Mouse (Mus musculus): ENCODE data around the gene Nkapl.
A peak's percentile ranks its signal among the peaks of the same experiment; 100 is the strongest.

Nkapl gene

DNA sequence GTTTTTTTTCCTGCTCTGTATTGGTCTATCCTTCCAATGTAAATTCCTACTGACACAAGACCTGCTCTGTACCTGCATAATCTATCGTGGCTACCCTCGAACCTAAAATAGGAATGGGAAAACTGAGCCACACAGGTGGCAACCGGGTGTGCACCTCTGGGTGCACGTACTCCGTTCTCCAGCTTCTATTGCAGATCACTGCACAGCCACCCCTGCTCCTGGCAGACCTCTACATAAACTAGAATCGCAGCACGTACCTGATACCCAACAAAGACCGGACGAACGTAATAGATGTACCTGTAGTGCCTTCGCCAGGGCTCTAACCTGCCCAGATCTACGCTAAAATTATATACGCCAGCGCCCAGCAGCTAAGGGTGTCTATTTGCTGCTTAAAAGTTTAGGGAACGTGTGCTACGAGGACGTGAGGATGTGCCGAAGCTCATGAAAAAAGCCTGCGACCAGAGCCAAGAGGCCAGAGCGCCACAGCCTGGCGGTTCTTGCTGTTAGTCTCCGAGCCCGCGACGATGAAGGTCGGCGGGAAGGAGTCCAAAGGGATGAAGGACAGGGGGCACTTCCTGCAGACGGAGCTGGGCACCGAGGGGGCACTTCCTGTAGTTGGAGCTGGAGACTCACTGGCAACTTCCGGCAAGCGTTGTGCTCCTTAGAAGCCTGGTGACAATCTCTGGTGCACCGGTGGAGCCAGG is 27.7 kb downstream of the Nkapl start, which contains the start of gene Pgbd1:
Pgbd1 (minus strand) TSS at position 556 of the 704 bp plus-strand sequence.
- DNase-seq (ENCODE audit: extremely low read depth, insufficient read length, low spot score) = peak; percentile 6

DNA sequence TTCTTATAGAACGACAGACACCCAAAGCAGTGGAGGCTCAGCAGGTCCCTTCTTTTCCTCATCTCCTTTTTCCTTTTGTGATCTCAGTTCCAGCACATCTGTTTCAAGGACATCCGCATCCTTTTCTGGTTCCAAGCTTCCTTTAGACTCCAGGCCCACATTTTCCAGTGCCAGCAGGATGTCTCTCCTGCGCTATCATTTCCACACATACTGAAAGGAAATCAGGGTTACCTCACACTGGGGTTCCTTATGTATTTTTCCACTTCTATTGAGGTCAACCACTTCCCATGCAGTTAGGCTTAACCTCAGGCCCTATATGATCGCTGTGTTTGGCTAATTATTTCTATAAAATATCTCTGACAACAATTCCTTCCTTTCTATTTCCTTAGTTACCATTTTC is 32.8 kb downstream of the Nkapl start:
- no peak for DNase-seq (ENCODE audit: extremely low read depth, insufficient read length, low spot score)

DNA sequence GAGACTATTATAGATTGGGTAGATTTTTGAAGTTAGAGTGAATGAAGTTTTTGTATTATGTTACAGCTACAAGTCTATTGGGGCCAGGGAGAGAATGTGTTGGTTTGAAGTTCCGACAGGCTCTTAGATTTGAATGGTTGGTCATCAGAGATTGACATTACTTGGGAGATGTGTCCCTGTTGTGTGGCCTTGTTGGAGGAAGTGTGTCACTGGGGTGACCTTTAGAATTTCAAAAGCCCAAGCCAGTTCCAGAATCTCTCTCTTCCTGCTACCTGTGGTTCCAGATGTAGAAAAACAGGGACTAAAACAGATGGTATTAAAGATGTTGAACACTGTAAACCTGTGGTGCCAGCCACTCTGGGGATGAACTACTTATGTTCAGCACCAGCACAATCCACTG is 40.7 kb downstream of the Nkapl start:
- DNase-seq (ENCODE audit: extremely low read depth, insufficient read length, low spot score) = no peak

GRCm38 (mm10) chr13:21423301-21423700 is 45.0 kb downstream of the Nkapl start:
- DNase-seq (ENCODE audit: extremely low read depth, insufficient read length, low spot score) = no peak

DNA sequence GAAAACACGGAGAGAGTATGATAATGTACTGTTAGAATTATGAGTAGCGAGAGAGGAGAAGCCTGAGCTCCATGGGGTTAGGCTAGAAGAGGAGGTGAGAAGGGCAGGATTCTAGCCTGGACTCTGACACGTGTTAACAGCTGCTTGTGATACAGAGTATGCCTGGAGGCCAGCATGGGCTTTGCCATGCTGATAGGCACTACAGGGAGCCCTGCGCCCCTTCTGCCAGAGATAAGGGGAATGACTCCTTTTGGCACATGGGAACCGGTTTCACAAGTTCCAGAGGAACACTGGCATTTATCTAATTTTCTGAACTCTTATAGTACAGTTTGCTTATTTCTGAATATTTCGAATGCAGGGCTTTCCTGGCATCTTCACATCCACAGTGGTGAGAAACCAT is 49.4 kb downstream of the Nkapl start:
- DNase-seq (ENCODE audit: extremely low read depth, insufficient read length, low spot score) = no peak

- DNase-seq (ENCODE audit: extremely low read depth, insufficient read length, low spot score) = peak; percentile 60
Measured at GRCm38 (mm10) chr13:21417298-21418010, 50.9 kb downstream of the Nkapl start.

All from 3134 (cell line).